Mouse (Mus musculus) ovary, postnatal 14 days (tissue): ENCODE measurements around the gene Zfp772.
A peak's percentile ranks its signal among the peaks of the same experiment; 100 is the strongest.
"Not testable (repeated sequence)": the region's sequence is repeated elsewhere in the genome, so short reads cannot be mapped to it uniquely, and the experiment has no call there.

Experiments used
- DNase-seq: peaks from one replicate; pipeline ENCODE4 v3.0.0; 2022; ENCODE audit warnings: low spot score

Zfp772 gene

GRCm38 (mm10) chr7:7209313-7210151, at the start of gene Zfp772:
Zfp772 (minus strand) TSS chr7:7209998.
- DNase-seq: peak; percentile 8

- not testable (repeated sequence) for DNase-seq
These were observed 37.4 kb upstream of the Zfp772 start, which contains the start of gene Vmn2r29 for GRCm38 (mm10) chr7:7247228-7247627. Vmn2r29 (minus strand) TSS chr7:7247328.

GRCm38 (mm10) chr7:7188191-7188942, 21.4 kb downstream of the Zfp772 start:
- peak; percentile 26 for DNase-seq

GRCm38 (mm10) chr7:7187417-7188190, 22.2 kb downstream of the Zfp772 start:
- no peak for DNase-seq

- DNase-seq: no peak
These were observed 23.9 kb downstream of the Zfp772 start for GRCm38 (mm10) chr7:7185897-7186296.

- DNase-seq: peak; percentile 18
These were observed 38.3 kb downstream of the Zfp772 start, which contains the start of gene Zfp418 for GRCm38 (mm10) chr7:7171227-7172147. Zfp418 (plus strand) TSS chr7:7171330.
